Comparison of ENCODE assay signal across 11 mouse cellular contexts in genomic region chr14:106075181-106076064, GRCm38 (mm10). TPM values are rescaled to one million over a fixed set of nuclear protein-coding genes. Genes with fewer than 3 reads are reported as not detected.
DNase-seq lines count a peak whose midpoint lies in the region; ATAC-seq lines count a peak whose summit lies in the region.
"Had no signal": no experiment of that assay in that cellular context is flagged by ENCODE, and none has a peak within 500 bp of the region (broad histone marks: within the 10 kb centered on the region; RNA-seq: fewer than 3 reads in every experiment).

No protein-coding gene starts in this region.

- H3K27me3 ChIP-seq in midbrain, embryonic 14.5 days (ENCODE audit: control insufficient read depth, insufficient read depth, low read length), result no peaks in the 10 kb centered on the region
- no peaks in the 10 kb centered on the region for H3K27me3 ChIP-seq in midbrain, embryonic 10.5 days (ENCODE audit: low read depth, poor library complexity, severe bottlenecking)
- no peaks in the 10 kb centered on the region for H3K27me3 ChIP-seq in hindbrain, embryonic 16.5 days (replicated peaks; ENCODE audit: control insufficient read depth, insufficient read depth, low read length)
- H3K27me3 ChIP-seq in neural tube, embryonic 15.5 days (replicated peaks), result no peaks in the 10 kb centered on the region

- H3K4me2 ChIP-seq in midbrain, embryonic 14.5 days (ENCODE audit: low read length), result no peak overlapping the region
- no peak overlapping the region for H3K4me2 ChIP-seq in hindbrain, embryonic 16.5 days (ENCODE audit: low read length)
- no peak overlapping the region for H3K4me2 ChIP-seq in neural tube, embryonic 15.5 days

- H3K27ac ChIP-seq in midbrain, embryonic 14.5 days (replicated peaks; ENCODE audit: low read depth, low read length), result no peak overlapping the region
- H3K27ac ChIP-seq in midbrain, embryonic 10.5 days (replicated peaks), result no peak overlapping the region
- H3K27ac ChIP-seq in hindbrain, embryonic 16.5 days (ENCODE audit: low read depth, low read length), result no peak overlapping the region
- peak overlapping the region; percentile 2 for H3K27ac ChIP-seq in neural tube, embryonic 15.5 days (replicated peaks)

- peak; percentile 45; the same call in 1 of the 2 replicates for ATAC-seq in cerebellum, adult (ENCODE audit: insufficient number of reproducible peaks, low FRiP score, low TSS enrichment)
- no peak for ATAC-seq in midbrain, embryonic 14.5 days (ENCODE audit: low FRiP score, low TSS enrichment)
- peak; percentile 99 for ATAC-seq in hindbrain, embryonic 16.5 days
- peak; percentile 94 for ATAC-seq in neural tube, embryonic 15.5 days (ENCODE audit: low FRiP score)
- ATAC-seq: forebrain, postnatal 0 days had no signal

- 65% methylated on average over 3 of the region's 3 CpGs for WGBS in midbrain, embryonic 14.5 days
- 88% methylated on average over 3 of the region's 3 CpGs for WGBS in midbrain, embryonic 10.5 days
- 43% methylated on average over 3 of the region's 3 CpGs for WGBS in hindbrain, embryonic 16.5 days
- 37% methylated on average over 3 of the region's 3 CpGs for WGBS in neural tube, embryonic 15.5 days

- no peak for DNase-seq in cerebellum, adult 9-10 months
- DNase-seq in midbrain, embryonic 14.5 days, result peak; percentile 31
- no peak for DNase-seq in midbrain, embryonic 10.5 days (ENCODE audit: low spot score)
- DNase-seq in right cerebral cortex, adult 2 months (ENCODE audit: low spot score in 2 of 2), result no peak
- DNase-seq in adrenal gland, adult 18-20 months (ENCODE audit: low spot score in 2 of 2), result no peak
- DNase-seq: forebrain, postnatal 0 days had no signal

- no peaks in the 10 kb centered on the region for H3K9me3 ChIP-seq in midbrain, embryonic 14.5 days (ENCODE audit: control insufficient read depth, low read length)
- no peaks in the 10 kb centered on the region for H3K9me3 ChIP-seq in midbrain, embryonic 10.5 days (replicated peaks)
- H3K9me3 ChIP-seq in hindbrain, embryonic 16.5 days (ENCODE audit: control insufficient read depth, low read length), result no peaks in the 10 kb centered on the region
- no peaks in the 10 kb centered on the region for H3K9me3 ChIP-seq in neural tube, embryonic 15.5 days (replicated peaks)

- H3K4me3 ChIP-seq in midbrain, embryonic 14.5 days (replicated peaks; ENCODE audit: low read depth, low read length), result no peak overlapping the region
- H3K4me3 ChIP-seq in midbrain, embryonic 10.5 days, result no peak overlapping the region
- H3K4me3 ChIP-seq in hindbrain, embryonic 16.5 days (ENCODE audit: low read length), result no peak overlapping the region
- H3K4me3 ChIP-seq in neural tube, embryonic 15.5 days (replicated peaks), result no peak overlapping the region

- no peak overlapping the region for H3K9ac ChIP-seq in midbrain, embryonic 14.5 days (replicated peaks; ENCODE audit: low read length)
- H3K9ac ChIP-seq in hindbrain, embryonic 16.5 days (ENCODE audit: low read depth, low read length), result no peak overlapping the region
- H3K9ac ChIP-seq in neural tube, embryonic 15.5 days (replicated peaks), result no peak overlapping the region
- H3K9ac ChIP-seq: forebrain, postnatal 0 days had no signal

- H3K4me1 ChIP-seq in midbrain, embryonic 14.5 days (ENCODE audit: control insufficient read depth, insufficient read depth, low read length), result no peaks in the 10 kb centered on the region
- no peaks in the 10 kb centered on the region for H3K4me1 ChIP-seq in midbrain, embryonic 10.5 days
- no peaks in the 10 kb centered on the region; the same call in 1 of the 2 replicates for H3K4me1 ChIP-seq in hindbrain, embryonic 16.5 days (ENCODE audit: control insufficient read depth, insufficient read depth, low read depth, low read length)
- H3K4me1 ChIP-seq in neural tube, embryonic 15.5 days, result peaks cover 5% of the 10 kb centered on the region; the same call in 1 of the 2 replicates

- no peaks in the 10 kb centered on the region for H3K36me3 ChIP-seq in midbrain, embryonic 14.5 days (ENCODE audit: control insufficient read depth, insufficient read depth, low read length)
- H3K36me3 ChIP-seq in midbrain, embryonic 10.5 days, result no peaks in the 10 kb centered on the region
- H3K36me3 ChIP-seq in hindbrain, embryonic 16.5 days (ENCODE audit: control insufficient read depth, insufficient read depth, low read length), result no peaks in the 10 kb centered on the region
- H3K36me3 ChIP-seq in neural tube, embryonic 15.5 days, result no peaks in the 10 kb centered on the region

RNA-seq across cellular contexts. Expression of gene Trim52, which starts 30.6 kb away (rescaled TPM):
- not detected in 2 replicates for polyA plus RNA-seq in midbrain, embryonic 14.5 days (2014; fragmentation: Nextera tagmentation; extraction: Ambion mirVana)
- polyA plus RNA-seq in midbrain, embryonic 10.5 days (2016; fragmentation: Nextera tagmentation; extraction: Ambion mirVana), result not detected in 2 replicates
- not detected in 2 replicates for polyA plus RNA-seq in hindbrain, embryonic 16.5 days (2015; fragmentation: Nextera tagmentation; extraction: Ambion mirVana)
- not detected in 2 replicates for polyA plus RNA-seq in neural tube, embryonic 15.5 days (2015; fragmentation: Nextera tagmentation; extraction: Ambion mirVana)
- total RNA-seq in adrenal gland, adult 18-20 months (2021), result not detected
- total RNA-seq: forebrain, postnatal 0 days had no signal
- polyA plus RNA-seq: forebrain, postnatal 0 days; liver, embryonic 16.5 days; spleen, adult 2 months had no signal
